In the genomic region with DNA sequence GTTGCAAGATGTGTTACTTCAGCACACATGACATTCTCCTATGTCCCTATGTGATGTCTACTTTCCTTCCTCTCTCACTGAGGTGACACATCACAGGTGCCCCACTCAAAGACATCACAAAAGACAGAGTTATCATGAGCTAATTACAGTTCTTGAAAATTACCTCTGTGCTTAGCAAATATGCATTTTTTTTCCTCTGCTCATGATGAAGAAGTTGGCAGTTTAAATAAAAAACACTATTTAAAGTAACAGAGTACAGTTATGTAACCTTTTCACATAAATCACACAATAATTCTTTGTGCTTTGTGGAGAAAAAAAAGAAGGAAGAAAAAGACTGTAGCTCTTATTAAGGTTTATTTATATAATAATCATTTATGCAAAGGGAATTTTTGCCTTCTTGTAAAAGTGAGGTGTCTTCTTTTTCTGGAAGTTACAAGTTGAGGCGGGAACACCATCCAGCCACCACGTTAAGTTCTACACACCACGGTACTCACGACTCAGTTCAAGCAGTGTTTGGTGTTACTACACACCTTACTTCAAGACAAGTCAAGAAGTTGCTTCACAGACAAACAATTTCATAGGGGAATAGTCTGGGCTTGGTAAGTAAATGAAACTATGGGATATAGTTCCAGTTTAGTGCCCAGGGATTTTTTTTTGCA, we compare ENCODE assay signal across 20 mouse cellular contexts.
"Had no signal": no experiment of that assay in that cellular context is flagged by ENCODE, and none has a peak within 500 bp of the region (broad histone marks: within the 10 kb centered on the region; RNA-seq: fewer than 3 reads in every experiment).

No protein-coding gene starts in this region.

- H3K4me2 ChIP-seq: heart, embryonic 12.5 days; hindbrain, embryonic 13.5 days; hindbrain, embryonic 15.5 days; limb, embryonic 13.5 days; limb, embryonic 15.5 days; liver, embryonic 12.5 days had no signal

- H3K27ac ChIP-seq: heart, embryonic 10.5 days; hindbrain, embryonic 13.5 days; hindbrain, embryonic 15.5 days; hindbrain, postnatal 0 days; limb, embryonic 13.5 days; limb, embryonic 15.5 days; liver, embryonic 12.5 days; liver, embryonic 14.5 days had no signal

- H3K9ac ChIP-seq: forebrain, postnatal 0 days; heart, embryonic 12.5 days; hindbrain, embryonic 13.5 days; hindbrain, embryonic 15.5 days; limb, embryonic 13.5 days; limb, embryonic 15.5 days; liver, embryonic 12.5 days; liver, embryonic 14.5 days had no signal

- DNase-seq: forebrain, postnatal 0 days; gastrocnemius, postnatal 14 days; gastrocnemius, postnatal 36 days; heart, postnatal 10 days; kidney, adult 11 months; kidney, adult 8-10 months; kidney, postnatal 10 days; kidney, postnatal 25 days; layer of hippocampus, adult 9-11 months; layer of hippocampus, postnatal 36 days had no signal

- H3K4me3 ChIP-seq: heart, embryonic 10.5 days; heart, embryonic 12.5 days; hindbrain, embryonic 13.5 days; hindbrain, embryonic 15.5 days; limb, embryonic 13.5 days; limb, embryonic 15.5 days; liver, embryonic 12.5 days had no signal

- ATAC-seq: forebrain, postnatal 0 days; hindbrain, postnatal 0 days; intestine, embryonic 16.5 days; liver, embryonic 12.5 days had no signal

- H3K27me3 ChIP-seq: heart, embryonic 12.5 days; hindbrain, embryonic 13.5 days; hindbrain, embryonic 15.5 days; limb, embryonic 13.5 days; limb, embryonic 15.5 days; liver, embryonic 12.5 days had no signal

- H3K36me3 ChIP-seq: heart, embryonic 10.5 days; heart, embryonic 12.5 days; hindbrain, embryonic 13.5 days; hindbrain, embryonic 15.5 days; limb, embryonic 13.5 days; limb, embryonic 15.5 days; liver, embryonic 12.5 days had no signal

- H3K9me3 ChIP-seq: heart, embryonic 10.5 days; heart, embryonic 12.5 days; hindbrain, embryonic 13.5 days; hindbrain, embryonic 15.5 days; limb, embryonic 13.5 days; limb, embryonic 15.5 days; liver, embryonic 12.5 days had no signal

- H3K4me1 ChIP-seq: heart, embryonic 10.5 days; hindbrain, embryonic 13.5 days; hindbrain, embryonic 15.5 days; liver, embryonic 12.5 days had no signal
